Mouse (Mus musculus) frontal cortex, adult 2 months (tissue): ENCODE measurements around the gene Gm20388. TPM values are rescaled to one million over a fixed set of nuclear protein-coding genes. Genes with fewer than 3 reads are reported as not detected.
"Not testable (repeated sequence)": the region's sequence is repeated elsewhere in the genome, so short reads cannot be mapped to it uniquely, and the experiment has no call there.

ENCODE experiments used
- DNase-seq, 2 experiments: peaks; one replicate each; pipeline ENCODE4 v3.0.0; 2022; ENCODE audit warnings: low spot score in 1 of 2; ENCODE audit errors: extremely low spot score in 1 of 2
- polyA plus RNA-seq: library from polyadenylated mRNA; depleted of rRNA; stranded (reverse); fragments of >200 nt; gene quantifications from 2 replicates; pipeline ENCODE4 v1.2.3, GENCODE M21; 2012

Gene Gm20388
- polyA plus RNA-seq, 1 experiment, result 22.2 TPM

GRCm38 (mm10) chr8:123503801-123504467 is 3593.3 kb downstream of the Gm20388 start:
- no peak for DNase-seq

GRCm38 (mm10) chr8:123504591-123505195 is 3594.1 kb downstream of the Gm20388 start:
- DNase-seq, result no peak

DNA sequence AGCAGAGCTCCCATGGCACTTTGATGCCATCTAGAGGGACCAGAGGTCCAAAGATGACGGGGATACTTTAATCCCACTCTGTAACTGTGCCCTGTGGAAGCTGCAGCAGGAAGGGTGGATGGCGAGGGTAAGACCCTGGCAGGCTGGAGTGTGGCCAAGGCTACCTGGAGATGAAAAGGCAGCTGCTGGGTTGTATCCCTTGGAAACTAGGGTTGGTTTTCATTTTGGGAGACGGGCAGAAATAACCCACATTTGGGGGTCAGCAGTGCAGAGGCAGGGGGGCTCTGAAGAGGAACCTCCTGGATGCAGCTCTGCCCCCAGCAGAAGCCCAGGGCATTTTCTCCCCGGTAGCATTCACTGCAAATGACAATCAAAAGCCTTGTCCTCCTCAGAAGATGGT is 3594.6 kb downstream of the Gm20388 start:
- DNase-seq, result no peak

DNA sequence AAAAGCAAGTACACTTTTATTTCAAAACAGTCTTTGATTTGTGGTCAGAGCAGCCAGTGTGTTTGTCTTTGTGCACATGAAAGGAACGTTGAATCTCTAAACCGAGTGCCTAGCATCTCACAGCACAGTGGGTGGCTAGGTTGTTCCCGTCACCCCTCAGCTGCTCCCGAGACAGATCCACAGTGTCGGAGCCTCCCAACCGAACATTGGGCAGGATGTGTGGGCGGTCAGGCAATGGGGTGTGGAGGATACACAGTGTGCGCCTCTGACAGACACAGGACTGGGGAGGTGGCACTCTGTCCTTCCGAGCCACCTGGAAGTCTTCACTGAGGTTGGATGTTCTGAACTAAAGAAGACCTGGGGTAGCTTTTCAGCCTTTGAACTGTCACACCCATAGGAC is 3595.1 kb downstream of the Gm20388 start:
- DNase-seq, result no peak

- no peak for DNase-seq
Measured at GRCm38 (mm10) chr8:123507153-123507552, 3596.5 kb downstream of the Gm20388 start.

DNA sequence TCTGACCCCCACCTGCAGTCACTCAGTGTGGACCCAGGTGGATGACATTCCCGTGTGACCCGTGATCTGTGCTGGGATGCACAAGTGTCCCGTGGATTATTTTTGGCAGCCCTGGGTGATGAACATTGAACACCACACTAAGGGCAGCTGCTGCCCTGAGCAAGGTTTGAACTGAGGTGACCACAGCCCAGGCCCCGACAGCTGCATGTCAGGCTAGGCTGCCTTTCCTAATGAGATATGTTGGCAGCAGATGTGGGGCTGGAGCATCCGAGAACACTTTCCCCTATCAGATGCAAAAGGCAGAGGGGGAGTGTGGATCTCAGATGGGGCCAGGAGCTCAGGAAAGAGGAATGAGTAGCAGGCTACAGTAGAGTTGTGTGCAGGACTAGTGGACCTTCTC is 3600.2 kb downstream of the Gm20388 start:
- no peak for DNase-seq

DNA sequence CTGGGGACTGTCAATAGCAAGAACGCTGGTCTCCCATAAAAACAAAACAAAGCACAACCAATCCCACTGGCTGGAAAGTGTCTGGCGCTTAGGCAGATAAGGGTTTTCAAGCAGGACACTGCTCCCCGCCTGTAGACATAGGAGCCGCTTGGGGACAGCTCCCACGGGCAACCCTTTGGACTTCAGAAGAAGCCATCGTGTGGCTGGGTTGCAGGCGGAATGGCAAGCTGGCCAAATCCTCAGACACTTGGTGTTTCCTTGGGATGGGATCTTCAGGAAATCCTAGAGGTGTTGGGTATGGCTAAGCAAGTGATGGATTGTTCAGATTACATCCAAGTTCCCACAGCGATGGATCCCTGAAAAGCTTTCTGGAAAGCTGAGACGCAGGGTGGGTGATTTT is 3603.5 kb downstream of the Gm20388 start:
- DNase-seq, result no peak

DNA sequence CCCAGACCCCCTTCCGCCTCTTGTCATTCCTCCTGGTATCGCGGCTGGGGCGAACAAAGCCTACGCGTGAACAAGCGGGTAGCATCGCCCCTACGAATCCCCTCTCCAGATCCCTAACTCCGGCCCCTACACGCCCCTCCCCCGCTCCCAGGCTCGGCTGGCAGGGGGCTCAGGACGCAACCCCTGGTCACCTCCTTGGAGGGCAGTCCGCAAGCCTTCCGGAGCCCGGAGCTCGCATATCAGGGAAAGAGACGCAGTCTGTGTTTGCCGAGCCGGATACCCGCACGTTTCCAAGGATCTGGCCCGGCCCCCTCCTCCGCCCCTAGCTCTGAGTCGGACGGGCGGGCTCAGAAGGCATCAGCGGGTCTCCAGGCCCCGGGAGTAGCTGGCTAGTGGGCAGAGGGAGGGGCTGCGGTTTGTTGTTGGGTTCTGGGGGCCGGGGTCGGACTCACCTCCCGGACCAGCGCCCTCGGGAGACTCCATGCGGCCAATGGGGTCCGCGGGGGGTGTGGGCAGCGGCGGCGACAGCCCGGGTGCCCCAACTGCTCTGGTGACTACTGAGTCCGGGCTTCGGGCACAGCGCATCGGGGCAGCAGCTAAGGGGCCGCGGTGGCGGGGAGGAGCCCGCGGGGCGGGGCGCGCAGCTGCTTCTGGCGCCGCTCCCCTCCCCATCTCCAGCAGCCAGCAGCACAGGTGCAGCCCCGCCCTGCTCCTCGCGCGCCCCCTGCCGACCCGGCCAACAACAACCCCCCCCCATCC is 3604.3 kb downstream of the Gm20388 start, which contains the start of gene Dbndd1:
Dbndd1 (minus strand) TSS at position 683 of the 759 bp plus-strand sequence.
- peak in 1 of 2 experiments; percentile 51 for DNase-seq

DNA sequence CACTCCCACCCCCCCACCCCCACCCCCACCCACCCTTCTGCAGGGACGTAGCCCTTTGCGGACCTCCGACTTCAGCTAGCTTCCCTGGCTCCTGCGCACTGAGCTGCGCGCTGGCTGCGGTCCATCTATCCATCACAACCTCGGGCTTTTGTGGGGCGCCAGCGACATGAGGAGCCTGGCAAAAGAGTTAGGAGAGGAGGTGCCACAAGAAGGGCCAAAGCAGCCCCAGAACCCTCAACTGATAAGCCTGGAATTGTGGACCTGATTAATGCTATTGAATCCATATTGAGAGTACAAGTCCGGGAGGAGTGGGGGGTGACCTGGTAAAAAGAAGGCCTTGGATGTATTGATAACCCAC is 3604.9 kb downstream of the Gm20388 start:
- no peak for DNase-seq

GRCm38 (mm10) chr8:123516596-123516995 is 3606.0 kb downstream of the Gm20388 start:
- no peak for DNase-seq

- DNase-seq, result no peak
Measured at GRCm38 (mm10) chr8:123518172-123518571, 3607.5 kb downstream of the Gm20388 start.

DNA sequence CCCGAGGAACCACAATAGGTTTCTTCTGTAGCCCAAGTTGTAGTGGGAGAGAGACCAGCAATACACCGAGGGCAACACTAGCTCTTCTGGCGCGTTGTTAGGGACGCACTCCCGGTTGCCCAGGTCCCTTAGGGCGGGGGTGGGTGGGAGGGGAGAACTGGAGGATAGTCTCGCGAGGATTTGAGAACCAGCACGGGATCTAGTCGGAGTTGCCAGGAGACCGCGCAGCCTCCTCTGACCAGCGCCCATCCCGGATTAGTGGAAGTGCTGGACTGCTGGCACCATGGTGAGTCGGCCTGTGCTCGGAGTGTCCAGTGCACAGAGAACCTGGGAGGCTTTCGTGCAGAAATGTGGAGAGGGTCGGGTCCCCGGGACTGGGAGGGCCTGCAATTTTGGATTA is 3608.0 kb downstream of the Gm20388 start, which contains the start of gene Gas8:
Gas8 (plus strand) TSS at position 168 of the 400 bp plus-strand sequence.
- DNase-seq, result peak; percentile 82 to 94

DNA sequence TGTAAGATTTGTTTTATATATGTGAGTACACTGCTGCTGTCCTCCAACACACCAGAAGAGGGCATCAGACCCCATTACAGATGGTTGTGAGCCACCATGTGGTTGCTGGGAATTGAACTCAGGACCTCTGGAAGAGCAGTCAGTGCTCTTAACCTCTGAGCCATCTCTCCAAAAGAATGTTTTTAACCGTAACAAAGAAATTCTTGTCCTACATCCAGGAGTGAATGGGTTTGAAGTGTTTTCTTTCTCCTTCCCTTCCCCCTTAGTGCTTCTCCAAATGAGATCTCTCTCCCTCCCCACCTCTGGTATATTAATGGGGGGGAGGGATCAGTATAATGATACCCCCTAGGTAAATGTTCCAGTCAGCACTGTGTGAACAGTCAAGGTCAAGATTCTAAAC is 3609.4 kb downstream of the Gm20388 start:
- DNase-seq, result not testable (repeated sequence)

DNA sequence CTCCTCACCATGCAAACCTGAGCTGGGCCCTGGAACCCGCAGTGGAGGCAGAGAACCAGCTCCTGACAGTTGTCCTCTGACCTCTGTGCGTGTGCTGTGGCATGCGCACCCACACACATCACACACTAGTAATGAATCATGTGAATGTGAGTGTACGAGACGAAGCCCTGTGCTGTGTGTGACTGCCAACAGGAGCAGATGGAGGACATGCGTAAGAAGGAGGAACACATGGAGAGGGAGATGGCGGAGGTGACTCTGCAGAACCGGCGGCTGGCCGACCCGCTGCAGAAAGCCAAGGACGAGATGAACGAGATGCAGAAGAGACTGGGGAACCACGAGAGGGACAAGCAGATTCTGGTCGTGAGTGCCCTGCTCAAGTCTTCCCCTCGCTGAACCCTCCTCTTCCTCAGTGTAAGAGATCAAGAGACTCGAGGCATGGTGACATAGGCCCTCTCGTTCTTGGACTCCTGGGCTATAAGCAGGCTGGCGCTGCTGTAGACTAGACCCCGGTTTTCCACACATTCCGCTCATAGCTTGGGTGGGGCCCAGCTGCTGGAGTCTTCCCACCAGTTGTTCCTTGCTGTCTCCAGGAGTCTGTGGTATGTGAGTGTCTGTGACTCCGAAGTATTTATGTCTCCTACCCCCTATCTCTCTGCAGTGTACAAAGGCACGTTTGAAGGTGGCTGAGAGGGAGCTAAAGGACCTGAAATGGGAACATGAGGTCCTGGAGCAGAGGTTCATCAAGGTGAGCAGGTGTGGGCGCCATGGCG is 3617.3 kb downstream of the Gm20388 start:
- DNase-seq, result peak; percentile 39 to 48

DNA sequence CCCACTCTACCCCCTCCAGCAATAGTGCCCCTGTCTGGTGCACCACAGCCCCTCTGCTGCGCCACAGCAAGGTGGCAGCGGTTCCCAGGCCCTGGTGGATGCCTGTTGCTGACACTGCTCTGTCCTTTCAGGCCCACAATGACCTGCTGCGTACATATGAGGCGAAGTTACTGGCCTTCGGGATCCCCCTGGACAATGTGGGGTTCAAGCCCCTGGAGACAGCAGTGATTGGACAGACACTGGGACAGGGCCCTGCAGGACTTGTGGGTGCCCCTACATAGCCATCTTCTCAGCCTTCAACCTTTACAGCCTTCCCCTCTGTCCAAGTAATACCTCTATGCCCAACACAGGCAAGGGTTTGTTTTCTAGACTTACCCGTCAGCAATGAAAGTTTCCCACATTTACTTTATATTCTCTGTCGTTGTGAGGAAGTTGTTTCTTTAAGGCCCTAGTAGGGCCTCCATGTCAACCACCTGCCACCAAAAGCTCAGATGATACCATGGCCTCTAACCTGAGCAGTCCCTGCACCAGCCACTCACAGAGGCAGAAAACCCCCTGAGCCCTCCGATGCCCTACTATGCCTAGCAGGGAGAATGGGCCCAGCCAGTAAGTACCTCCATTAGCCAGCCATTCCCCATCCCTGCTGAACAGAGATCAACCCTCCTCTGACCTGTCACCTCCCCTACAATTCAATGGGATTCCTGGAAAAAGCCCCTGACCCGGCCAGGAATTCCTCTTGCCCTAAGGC is 3625.8 kb downstream of the Gm20388 start:
- DNase-seq, result no peak

DNA sequence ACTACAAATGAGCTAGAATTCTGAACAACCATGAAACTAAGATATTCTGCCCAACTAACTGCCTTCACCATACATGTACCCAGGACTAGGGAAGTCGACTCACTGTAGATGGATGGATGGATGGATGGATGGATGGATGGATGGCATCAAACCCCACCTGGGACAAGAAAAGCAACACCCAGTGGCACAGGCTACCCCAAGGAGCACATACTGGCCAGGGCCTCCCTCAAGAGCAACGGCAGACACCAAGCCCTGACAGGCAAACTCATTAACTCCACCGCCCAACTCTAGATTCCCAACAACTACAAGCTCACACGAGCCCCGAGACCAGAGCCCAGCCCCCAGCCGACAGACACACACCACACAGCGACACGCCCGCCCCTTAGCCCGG is 3626.3 kb downstream of the Gm20388 start:
- DNase-seq, result no peak

- not testable (repeated sequence) for DNase-seq
Measured at GRCm38 (mm10) chr8:123537641-123538040, 3627.0 kb downstream of the Gm20388 start.

DNA sequence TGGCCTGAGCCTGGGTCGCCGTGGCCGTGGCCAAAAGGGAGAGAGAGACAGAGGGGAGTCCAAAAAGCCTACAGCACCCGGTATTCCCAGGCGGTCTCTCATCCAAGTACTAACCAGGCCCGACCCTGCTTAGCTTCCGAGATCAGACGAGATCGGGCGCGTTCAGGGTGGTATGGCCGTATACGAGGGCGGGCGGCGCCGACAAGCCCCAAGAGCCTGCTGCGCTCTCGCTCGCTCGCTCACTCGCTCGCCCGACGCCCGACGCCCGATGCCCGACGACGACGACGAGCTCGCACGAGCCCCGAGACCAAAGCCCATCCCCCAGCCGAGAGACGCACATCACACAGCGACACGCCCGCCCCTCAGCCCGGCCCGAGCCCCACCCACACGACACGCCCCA is 3653.6 kb downstream of the Gm20388 start:
- DNase-seq, result not testable (repeated sequence)

DNA sequence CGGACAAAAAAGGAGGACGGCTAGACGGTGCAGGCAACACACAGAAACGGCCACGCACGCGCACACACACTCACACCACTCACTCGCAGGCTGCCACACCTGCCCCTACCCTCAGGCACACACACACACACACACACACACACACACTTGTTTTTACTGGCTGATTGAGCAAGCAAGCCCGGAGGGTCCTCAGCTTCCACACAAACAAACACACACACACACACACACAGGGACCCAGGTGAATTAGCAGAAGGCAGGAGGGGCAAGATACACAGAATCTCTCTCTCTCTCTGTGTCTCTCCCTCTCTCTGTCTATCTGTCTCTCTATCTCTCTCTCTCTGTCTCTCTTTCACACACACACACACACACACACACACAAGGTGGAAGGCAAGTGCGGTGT is 3664.7 kb downstream of the Gm20388 start:
- DNase-seq, result not testable (repeated sequence)

- DNase-seq, result peak; percentile 24 to 27
Measured at GRCm38 (mm10) chr8:123600666-123601172, 3690.1 kb downstream of the Gm20388 start.
